Mouse (Mus musculus): ENCODE data around the gene Masp1.

The Masp1 gene

DNA sequence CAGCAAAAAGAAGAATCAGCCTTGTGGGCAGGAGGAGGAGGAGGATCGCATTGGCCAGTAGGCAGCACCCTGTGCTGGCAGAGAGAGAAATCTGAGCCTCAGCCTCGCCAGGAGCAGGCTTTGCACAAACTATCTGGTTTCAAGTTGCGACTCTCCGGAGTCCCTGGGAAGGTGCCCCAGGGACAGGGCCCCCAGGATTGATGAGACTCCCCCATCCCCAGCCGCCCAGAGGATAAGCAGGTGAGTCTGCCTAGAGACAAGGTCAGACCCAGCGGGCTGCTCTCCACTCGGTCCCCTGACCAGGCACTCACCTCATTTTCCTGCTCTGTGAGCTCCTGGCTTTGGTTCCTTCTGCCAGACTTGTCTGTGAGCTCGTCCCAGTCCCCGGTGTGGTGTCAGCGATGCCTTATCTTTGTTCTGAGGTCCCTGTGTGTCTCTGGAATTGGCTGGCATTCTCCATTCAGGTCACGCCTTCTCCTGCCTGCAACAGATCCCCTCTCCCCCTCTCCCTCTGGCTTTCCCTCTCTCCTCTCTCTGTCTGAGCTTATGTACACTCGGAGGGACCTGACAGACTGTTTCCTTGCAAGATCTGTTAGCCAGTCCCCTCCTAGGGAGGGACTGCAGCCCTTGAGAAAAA is at the start of gene Masp1, which contains the start of gene Rtp4:
Masp1 (minus strand) TSS at position 581 of the 637 bp plus-strand sequence.
Rtp4 (plus strand) TSS at position 57 of the 637 bp plus-strand sequence.
- DNase-seq (ENCODE audit: low read depth, low spot score) = no peak

DNA sequence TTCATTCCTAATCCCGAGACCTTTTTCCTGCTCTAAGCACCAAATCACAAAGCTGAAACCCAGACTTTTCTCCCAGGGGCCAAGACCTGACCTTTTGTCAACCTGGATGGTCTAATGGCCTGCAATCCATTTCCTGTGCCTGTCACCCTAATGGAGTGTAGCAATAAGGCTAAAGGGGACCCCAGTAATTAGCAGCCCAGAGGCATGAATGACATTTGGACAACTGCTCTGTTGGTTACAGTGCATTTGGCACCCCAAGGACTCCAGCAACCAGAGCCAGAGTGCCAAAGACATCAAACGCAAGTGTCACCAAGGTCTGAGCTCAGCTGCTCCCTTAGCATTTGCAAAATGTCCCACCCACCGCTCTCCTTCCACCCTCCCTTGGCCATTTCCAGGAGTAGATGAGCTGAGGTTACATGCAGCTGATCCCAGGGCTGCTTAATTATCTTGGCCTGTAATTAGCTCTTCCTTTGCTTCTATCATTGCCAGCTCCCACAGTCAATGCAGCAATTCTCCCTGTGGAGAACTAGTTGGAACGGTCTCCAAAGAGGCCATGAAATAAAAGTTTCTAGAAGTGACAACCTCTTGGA is 47.8 kb upstream of the Masp1 start:
- DNase-seq (ENCODE audit: low read depth, low spot score) = no peak

DNA sequence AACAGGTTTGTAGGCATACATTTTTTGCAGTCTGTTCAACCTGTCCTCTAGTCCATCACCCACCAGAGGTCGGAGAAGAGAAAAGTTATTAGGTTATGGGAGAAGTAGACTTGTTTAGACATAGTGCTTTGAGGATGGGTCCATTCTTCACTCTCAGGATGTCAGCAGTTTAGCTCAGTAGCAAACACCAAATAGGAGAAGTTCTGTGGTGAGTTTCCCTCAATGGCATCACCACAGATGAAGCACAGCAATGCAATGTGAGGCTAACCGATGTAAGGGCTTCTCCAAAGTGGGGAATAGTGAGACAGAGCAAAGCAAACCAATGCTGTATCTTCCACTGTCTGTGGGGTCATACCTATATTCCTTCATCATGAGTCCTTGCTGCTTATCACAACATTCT is 37.1 kb upstream of the Masp1 start:
- no peak for DNase-seq (ENCODE audit: low read depth, low spot score)

DNA sequence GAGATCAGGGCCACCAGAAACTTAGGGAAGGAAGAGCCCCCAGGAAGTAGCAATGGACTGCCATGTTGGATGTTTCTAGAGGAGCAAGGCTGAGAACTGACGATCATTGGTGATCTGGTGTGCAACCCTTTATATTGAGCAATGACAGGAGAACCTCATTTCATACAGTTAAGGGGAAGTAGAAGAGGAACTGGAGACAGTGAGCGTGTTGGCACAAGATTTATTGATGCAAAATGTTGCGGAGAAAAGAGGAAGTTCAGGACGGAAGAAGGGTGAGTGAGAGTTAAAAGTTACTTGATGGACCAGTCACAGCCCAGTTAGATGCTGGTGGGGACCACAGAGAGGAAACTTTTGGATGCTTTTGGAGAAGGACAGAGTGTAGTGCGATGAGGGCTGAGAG is 36.6 kb upstream of the Masp1 start:
- DNase-seq (ENCODE audit: low read depth, low spot score) = no peak

DNA sequence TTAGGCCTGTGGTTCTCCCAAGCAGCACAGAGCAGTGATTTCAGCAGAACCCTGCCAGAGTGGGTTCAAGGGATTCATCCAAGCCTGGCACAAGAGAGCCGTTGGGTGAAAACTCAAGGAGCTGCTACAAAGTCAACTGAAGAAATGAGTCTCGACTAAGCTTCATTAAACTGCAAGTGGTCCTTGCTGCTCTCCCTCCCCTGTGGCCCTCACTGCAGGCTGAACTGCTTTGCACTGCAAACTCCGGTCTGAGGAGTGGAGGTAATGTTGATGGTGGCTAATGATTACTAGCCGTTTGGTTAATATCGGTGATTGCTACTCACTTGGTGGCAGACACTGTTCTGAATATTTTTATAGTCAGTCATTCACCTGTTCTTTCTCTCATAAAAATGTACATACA is 34.1 kb upstream of the Masp1 start:
- DNase-seq (ENCODE audit: low read depth, low spot score) = no peak

DNA sequence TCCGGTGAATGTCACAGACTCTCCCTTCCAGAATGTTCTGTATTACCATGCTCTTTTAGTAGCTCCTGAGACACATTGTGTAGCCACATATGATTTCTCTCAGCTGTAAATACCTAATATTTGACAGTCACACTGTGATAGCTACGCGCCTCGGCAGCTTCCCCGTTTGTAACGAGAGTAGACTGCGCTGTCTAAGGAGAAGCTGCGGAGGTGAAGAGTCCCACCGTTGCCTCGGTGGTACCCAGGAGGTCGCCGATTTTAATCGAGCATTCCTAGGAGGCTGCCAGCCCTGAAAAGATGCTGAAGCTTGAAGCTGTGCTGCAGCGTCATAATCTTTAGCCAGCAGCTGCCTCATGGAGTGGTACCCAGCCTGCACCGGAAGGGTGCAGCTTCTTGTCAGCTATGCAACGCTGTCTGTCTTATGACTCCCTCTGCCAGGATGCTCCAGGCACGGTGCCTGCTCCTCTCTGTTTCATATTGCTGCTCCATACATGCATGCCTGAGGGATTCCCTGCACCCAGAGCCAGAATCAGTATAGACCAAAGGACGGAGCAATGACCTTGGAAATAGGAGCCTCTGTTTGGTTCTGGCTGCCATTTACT is 30.5 kb upstream of the Masp1 start:
- no peak for DNase-seq (ENCODE audit: low read depth, low spot score)

DNA sequence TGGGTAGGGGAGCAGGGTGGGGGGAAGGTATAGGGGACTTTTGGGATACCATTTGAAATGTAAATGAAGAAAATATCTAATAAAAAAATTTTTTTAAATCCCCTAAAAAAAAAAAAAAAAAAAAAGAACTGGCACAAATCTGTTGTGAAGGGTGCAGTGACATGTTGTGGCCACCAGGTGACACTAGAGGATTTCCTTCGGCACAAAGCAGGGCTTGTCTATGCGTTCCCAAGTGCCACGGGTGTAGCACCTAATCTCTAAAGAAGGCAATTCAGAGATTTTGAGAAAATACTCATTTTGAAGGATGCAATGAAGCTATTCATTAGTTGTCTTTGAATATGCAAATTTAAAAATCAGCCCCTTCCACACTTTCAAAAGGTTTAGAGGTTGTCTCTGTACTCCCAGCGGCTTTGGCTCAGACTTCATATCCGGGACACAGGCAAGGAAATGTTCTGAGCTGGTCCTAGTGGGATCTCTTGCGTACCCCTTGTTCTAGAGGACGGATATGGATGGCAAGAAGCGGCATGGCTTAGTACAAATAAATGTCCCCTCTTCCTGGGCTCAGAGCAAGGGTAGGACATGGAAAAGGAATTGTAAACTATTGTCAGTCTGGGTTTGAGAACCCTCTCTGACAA is 29.8 kb upstream of the Masp1 start:
- DNase-seq (ENCODE audit: low read depth, low spot score) = no peak

DNA sequence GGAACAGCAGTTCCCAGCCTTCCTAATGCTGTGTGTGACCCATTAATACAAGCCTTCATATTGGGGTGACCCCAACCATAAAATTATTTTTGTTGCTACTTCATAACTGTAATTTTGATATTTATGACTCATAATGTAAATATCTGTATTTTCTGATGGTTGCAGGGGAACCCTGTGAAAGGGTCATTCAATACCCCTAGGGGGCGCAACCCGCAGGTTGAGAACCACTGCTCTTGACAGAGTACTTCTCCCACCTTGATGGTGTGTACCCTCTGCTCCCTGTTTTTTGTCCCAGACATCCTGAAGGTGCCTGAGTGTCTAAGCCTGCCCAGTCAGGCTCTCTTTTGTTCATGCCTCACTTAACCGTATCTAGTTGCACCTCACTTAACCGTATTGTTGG is 27.2 kb upstream of the Masp1 start:
- DNase-seq (ENCODE audit: low read depth, low spot score) = no peak

DNA sequence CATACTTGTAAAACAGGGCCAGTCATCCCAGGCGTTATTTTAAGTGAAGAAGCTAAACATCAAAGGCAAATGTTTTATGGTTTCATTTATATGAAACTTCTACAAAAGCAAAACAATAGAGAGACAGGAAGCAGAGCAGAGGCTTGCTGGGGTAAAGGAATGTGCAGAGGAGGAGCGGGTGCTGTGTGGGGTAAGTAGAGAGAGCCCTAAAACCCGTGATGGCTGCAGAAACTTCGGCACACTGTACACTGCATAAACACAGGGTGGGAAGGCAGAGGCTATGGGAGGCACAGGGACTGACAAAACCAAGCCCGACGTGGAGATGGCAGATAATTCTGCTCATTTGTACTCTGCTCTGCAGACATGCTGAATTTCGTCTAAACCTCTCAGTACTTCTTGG is 23.7 kb upstream of the Masp1 start:
- DNase-seq (ENCODE audit: low read depth, low spot score) = no peak

DNA sequence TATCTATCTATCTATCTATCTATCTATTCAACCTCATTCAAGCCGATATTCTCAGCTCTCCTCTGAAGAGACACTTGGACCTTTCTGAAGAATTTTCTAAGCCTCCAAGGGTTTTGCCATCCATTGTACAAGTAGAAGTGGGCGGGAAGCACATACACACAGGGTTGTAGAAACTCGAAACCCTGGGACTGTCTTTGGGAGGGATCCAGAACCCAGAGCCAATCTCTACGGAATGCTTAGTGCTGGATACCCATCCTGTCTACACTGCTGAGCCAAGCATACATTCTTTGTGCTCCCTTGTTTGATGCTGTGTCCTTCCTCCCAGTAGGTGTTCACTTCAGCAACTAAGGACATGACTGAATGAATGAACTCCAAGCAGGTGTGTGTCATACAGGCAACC is 22.3 kb upstream of the Masp1 start:
- DNase-seq (ENCODE audit: low read depth, low spot score) = no peak

DNA sequence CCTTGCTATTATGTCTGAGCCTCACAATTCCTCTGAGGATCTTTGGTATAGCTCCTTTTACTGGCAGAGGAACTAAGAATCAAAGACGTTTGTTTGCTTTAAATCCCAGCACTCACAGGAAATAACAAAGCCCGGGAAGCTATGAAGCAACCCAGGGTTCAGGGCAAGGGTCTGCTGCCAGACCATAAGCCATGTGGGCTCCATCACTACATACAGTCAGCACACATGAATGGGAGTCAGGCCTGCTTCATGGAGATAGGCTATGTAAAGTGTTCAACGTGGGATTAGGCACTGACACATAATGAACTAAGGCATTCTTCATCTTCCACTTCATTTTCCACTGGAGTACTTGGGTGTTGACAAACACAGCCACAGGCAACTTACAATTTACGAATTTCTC is 20.4 kb upstream of the Masp1 start:
- no peak for DNase-seq (ENCODE audit: low read depth, low spot score)

DNA sequence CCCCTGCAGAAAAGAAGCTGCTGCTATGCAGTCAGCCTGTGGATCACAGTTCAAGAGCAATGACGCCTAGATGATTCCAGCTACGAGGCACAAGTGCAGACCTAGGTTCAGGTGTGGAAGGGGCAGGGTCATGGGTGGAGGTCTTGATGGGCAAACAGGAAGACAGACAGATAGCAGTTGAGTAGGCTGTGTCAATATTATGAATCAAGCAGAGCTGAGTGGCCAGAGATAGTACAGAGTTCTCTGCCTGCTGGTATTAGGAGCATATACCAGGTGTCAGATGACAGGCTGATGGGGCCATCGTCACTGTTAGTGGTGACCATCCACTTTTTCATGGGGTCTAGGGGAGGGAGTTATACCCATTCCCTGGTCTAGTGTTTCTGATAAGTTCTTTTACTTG is 13.1 kb upstream of the Masp1 start:
- no peak for DNase-seq (ENCODE audit: low read depth, low spot score)

DNA sequence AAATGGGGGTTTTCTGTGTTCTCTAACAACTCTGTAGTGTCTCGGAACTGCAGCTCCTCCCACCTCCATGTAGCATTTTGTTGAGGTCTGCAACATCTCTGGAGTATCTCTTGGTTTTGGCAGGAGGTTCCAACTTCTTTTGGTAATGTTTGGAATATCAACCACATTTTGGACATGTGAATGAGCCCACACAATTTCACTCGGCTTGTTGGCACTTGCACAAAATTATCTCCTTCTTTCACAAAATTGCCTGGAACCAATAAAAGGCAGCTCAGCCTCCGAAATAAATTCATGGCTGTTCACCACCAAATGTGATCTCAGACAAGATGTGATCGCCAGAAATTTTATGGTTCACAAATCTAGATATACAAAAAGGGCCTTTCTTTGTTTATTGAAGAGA is 8.6 kb upstream of the Masp1 start:
- DNase-seq (ENCODE audit: low read depth, low spot score) = no peak

DNA sequence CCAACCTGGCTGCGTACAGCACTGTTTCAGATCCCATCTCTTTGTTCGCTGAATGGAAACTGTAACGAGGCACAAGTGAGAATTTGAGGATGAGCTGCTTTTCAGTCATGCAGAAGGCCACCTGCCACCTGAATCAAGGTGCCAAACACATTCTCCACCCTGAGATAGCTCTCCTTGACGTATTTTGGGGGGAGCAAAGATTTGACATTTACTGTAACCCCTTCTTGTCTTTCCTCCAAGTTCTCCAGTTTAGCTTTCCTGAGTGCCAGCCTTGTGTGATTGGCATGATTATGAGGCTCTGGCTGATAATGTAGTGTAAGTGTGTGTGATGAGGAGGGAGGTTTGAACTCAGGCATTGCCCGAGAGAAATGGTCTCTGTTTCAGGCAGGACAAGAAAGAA is 1.5 kb upstream of the Masp1 start:
- DNase-seq (ENCODE audit: low read depth, low spot score) = no peak

DNA sequence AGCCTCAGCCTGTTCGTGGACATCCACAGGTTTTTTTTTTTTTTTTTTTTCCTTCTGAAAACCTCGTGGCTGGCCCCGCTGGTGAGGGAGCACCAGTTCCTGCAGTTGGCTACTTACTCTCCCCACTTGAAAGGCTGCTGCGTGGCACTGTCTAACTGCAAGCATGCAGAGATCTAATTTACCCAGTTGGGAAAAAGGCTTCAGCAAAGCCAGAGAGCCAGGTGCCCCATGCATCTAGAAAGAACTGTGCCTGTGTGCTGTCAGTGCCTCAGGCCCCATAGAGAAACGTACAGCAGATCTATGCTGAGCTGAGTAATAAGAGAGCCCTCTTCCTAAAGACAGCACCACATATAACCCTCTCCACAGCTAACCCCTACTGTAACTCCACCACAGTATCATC is 477 bp upstream of the Masp1 start:
- no peak for DNase-seq (ENCODE audit: low read depth, low spot score)

DNA sequence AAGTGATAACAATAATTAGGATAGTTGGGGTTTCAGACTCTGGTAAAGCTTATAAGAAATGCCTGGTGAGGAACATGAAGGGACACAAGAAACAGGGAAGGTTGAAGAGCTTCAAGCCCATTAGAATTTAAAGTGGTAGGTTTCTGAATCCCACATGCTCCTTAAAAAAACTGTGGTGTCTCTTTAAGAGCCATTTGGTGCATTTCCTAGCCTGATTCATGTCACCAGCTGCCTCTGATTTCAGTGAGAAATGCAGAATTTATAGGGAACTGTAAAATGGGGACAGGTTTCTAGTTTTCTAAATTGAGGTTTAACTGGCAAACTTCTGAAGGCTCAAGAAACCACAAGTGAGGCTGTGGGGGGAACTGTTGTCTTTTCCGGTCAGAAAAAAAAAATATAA is 844 bp downstream of the Masp1 start:
- no peak for DNase-seq (ENCODE audit: low read depth, low spot score)

DNA sequence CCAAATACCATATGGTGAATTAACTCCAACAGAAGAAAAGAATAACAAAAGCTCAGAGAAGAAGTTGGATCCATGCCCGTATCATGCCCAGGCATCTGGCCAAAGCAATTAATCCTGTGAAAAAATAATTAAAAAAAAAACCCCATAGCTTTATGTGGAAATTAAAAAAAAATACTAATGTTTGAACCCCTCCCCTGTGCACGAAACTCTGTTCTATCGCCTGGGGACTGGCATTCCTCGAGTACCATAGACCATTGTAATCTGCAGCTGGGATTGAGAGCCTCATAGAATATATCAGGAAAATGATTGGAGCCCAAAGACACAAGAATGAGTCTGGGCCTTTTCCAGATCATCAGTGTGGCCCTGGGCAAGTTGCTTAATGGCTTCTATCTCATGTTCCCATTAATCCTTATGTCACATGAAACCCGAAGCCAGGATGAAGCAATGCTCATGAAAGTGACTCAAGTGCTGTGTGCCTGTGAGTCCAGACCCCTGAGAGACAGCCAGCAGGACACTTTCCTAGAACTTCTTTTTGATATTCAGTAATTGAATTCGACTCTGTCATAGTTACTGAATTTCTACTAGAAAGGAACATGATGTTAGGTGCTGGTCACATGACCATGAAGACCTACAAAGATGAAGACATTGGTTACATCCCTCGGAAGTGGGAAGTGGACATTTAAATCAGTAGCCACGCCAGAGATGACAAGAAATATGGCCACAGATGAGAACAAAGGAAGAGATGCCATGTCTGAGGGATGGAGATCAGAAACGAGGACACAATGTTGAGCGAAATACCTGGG is 1.8 kb downstream of the Masp1 start:
- DNase-seq (ENCODE audit: low read depth, low spot score) = no peak

DNA sequence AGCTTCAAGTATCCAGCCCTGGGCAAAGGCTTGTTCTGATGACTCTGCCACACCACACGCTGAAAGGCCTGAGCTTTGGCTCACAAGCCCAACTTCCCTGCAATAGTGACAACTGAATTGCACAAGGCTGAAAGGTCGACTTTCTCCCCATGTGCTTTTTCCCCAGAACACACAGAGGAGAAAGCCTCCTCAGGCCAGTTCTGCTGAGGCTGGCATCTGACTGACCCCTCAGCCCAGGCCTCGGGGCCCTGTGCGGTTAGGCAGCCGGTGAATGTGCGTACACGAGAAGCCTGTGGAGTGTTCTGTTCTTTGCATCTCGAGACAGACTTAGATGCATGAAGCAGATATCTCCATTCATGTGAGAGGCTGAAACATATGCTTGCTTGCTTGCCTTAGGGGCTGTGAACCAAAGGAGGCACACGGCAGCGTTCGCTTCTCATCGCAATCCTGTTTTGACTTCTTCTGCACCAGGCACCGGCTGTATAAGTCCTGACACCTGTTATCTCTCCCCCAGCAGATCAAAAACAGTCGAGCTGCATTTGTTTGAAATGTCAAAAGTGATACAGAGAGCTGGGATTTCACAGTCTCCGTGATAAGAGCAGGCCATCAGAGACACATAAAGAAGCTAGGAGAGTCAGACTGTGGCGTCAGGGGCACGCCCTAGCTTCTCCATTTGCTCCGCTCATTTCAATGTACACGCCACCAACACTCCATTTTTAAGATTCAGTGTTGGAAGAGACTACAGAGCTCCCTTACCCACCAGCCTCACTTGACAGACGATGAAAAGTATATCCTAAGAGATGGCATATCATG is 2.7 kb downstream of the Masp1 start:
- DNase-seq (ENCODE audit: low read depth, low spot score) = no peak

DNA sequence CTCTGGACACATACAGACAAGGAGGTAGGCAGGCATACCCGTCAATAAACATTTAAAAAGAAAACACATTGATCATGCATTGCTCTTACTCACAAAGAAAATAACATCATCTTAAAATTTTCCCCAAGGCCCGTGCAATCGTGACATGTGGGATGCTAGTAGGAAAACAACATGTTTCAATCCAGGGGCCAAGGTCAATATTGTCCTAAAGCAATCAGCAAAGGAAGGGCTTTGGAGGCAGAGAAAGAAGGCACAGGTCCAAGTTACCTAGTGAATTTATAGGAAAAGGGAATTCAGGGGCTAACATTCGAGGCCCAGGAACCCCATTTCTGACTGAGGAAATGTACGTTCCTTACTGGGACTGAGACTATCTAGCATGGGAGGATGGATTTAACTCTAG is 3.4 kb downstream of the Masp1 start:
- no peak for DNase-seq (ENCODE audit: low read depth, low spot score)

DNA sequence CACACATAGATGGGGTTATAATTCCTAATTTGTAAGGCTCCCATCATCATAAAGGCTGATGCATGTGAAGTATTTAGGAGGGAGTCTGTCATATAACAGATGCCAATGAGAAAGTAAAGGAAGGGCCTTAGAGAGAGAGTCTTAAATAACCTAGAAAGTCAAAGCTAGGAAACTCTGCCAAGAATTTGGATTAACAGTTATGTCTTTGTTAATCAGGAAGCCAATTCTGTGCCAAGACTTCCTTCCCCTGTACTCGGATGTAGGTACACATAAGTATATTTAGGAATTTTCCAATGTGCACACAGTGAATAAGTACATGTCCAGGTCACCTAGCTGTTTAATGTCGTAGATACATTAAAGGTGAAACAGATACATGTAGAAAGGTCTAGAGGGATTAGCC is 4.0 kb downstream of the Masp1 start:
- no peak for DNase-seq (ENCODE audit: low read depth, low spot score)

DNA sequence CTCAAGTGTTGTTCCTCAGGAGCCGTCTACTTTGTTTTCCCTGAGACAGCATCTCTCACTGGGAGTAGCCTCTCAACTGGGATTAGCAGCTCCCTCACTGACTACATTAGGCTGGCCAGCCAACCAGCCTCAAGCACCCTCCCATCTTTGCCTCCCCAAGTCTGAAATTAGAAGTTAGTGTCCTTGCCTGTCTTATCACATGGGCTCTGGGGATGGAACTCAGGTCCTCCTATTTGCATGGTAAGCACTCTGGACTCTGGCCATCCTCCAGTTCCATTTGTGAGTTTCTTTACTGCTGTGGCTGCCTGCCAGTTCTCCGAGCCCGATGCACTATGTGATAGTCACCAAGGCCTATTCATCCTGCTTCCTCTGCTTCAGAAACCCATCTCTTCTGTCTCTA is 4.8 kb downstream of the Masp1 start:
- no peak for DNase-seq (ENCODE audit: low read depth, low spot score)

All from c-Kit-negative CD71-positive TER-119-positive erythroid progenitor cells, embryonic 14.5 days (primary cell).